Mouse (Mus musculus): Measurements from ENCODE around the gene Lcn2.

The Lcn2 gene

DNA sequence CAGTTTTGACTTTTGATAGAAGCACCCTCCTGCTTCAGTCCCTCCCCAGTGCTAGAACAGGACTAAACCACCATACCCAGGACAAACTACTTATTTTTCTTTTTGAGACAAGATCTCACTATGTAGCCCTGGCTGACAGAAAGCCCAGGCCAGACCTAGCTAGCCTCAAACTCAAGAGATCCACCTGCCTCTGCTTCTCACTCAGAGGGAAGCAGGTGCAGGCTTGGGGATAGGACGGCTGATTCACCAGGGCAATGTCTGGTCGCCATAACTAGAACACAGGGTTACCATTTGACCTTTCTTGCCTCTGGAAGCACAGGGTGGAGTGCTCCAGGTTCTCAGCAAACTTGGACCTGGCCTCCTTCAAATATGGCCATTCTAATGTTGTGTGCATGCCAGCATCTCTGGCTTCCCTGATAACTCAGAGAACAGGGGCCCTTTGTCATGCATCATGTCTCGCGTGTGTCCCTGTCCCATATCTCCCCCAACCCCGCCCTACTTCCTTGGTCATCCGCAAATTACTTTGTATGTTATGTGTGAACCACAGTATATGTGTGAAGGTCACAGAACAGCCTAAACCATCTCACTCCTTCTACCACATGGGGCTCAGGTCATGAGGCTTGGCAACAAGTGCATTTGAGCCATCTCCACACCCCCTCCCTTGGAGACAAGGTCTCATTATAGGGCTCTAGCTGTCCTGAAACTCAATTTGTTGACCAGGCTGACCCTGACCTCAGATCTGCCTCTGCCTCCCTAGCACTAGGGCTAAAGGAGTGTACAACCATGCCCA, 24.9 kb upstream of the Lcn2 start:
- DNase-seq, result no peak

DNA sequence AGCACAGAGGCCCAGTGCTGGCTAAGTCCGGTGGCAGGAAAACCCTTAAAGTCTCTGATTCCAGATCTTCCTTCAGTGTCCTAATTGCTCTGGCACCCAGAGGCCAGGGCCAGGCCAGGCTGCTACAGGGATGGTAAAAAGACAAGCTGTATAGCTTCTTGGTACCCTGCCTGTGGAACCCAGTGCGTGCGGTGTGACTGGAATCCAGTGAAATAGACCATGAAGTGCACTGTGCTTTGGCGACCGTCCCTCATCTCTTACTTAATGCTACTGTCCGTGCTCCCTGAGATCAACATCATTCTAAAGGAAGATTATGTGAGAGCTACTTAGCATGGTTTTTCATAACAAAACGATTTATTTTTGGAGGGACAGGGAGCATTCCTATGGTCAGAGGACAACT, 23.4 kb upstream of the Lcn2 start:
- no peak for DNase-seq

GRCm38 (mm10) chr2:32408429-32409424, 20.7 kb upstream of the Lcn2 start:
- no peak for DNase-seq

DNA sequence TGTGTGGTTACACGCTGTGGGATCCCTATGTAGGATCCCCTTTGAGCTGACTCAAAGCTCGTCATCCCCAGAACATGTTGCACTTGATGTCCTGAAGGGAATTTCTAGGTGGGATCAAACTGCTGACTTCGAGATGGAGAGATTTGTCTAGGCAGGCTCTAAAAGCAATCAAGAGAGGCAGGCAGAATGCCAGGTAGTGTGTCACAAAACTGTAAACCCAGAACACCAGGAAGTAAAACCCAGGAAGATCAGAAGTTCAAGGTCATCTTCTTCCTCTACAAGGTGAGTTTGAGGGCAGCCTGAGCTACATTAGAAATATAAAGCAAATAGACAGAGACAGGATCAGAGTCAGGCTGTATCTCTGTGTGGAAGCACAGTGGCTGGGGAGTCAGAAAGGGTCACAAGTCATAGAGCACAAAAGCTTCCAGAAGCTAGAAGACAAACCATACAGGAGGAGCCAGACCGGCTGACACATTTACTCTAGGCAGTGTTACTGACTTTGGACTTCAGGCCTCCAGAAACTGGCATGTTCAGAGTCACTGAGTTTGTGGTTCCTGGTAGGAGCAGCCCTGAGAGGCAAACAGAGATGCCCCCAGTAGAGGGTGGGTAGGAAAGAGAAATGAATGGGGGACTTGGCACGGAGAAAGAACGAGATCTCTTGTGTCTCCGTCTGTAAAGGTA, 19.2 kb upstream of the Lcn2 start:
- DNase-seq, result no peak

DNA sequence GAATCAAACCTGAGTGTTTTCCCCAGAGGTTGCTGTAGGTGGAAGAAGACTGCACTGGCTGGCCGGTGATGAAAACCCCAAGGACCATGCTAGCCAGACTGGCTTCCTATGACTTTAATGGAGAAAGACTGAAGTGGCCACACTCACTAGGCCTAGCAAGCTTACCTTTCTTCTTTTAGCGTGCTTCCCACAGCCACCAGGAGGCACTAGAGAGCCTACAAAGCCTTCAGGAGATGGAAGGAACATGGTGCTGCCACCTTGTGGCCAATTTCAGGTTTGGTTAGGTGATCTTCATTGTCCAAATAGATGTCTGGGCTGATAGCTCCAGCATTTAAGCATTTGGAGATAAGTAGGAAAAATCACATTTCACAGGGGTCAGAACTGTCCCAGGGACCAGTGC, 16.6 kb upstream of the Lcn2 start:
- DNase-seq, result peak; percentile 99

- no peak for DNase-seq
Observed at GRCm38 (mm10) chr2:32396695-32397094, 8.6 kb upstream of the Lcn2 start.

GRCm38 (mm10) chr2:32395946-32396621, 8.0 kb upstream of the Lcn2 start:
- DNase-seq, result peak; percentile 83

- DNase-seq, result peak; percentile 76
Observed at GRCm38 (mm10) chr2:32395484-32395945, 7.5 kb upstream of the Lcn2 start, which contains the start of gene Ptges2. Ptges2 (plus strand) TSS chr2:32395896.

GRCm38 (mm10) chr2:32394973-32395372, 6.9 kb upstream of the Lcn2 start:
- DNase-seq, result peak; percentile 53

GRCm38 (mm10) chr2:32392063-32392462, 4.0 kb upstream of the Lcn2 start:
- no peak for DNase-seq

DNA sequence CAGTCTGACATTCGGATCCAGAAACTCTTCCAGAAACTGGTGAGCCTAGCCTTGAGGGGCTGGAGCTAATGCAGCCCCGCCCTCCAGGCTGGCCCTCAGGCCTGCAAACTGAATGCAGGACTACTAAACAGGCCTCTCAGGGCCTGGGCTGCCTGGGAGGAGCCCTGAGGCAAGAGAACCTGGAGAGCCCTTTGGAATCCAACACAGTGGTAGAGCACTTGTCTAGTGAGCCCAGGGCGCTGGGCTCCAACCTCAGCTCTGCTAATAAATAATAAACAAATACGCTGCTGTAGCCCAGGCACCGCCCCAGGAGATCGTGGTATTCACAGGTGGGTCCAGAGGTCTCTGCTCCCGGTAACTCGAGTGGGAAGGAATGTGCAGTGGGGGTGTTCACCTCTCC, 2.8 kb upstream of the Lcn2 start:
- DNase-seq, result no peak

DNA sequence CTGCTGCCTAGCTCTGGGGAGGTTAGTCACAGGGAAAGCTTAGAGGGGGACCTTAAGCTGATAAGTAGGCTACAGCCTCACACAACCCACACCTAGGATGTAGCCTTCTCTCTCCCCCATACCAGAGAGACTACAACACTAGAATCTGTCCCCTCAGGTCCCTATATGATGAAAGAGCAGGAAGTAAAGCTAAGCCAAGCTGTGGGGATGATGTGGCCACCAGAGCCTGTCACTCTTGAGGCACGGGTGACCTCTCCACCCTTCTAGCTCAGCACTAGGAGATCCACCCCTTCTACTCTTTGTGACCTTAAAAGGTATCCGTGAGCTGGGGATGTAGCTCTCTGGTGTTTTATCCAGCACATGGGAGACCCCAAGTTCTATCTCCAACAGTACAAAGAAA, 1.1 kb upstream of the Lcn2 start:
- no peak for DNase-seq

DNA sequence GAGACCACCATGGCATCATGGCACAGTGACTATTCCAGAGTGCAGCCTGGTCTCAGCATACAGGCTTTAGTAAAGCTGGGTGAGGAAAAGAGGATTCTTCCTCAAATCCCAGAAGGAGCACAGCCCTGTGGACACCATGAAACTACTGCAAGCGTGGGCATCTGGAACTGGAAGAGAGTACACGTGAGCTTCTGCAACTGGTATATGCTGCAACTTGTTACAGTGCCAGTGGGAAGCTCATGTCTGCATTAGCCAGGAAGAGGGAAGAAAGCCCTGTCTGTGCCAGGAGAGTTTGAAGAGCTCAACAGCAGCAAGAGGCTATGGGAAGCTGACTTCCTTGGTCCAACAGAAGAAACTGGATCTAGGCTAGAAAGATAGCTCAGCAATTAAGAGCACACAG, 5.4 kb downstream of the Lcn2 start:
- DNase-seq, result no peak

DNA sequence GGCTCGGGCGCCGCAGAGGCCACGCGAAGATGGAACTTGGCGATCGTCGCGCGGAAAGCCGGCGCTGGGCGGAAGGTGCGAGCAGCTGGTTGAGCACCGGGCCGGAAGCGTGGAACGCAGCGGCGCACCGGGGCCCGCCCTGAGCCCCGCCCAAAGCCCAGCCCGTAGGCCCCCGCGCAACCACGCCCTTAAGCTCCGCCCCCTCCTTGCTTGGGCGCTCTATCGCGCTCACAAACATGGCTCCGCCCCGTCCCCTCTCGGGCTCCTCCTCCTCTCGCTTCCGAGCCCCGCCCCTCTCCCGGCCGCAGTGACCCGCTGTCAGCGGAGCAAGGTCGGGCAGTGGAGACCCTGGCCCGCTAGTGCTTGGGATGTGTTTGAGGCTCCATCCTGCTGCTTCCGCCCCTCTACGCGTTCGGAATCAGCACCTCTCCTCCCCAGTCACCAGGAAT, 6.3 kb downstream of the Lcn2 start, which contains the start of gene 1110008P14Rik:
TSS of gene 1110008P14Rik (minus strand) at position 164 of the 449 bp plus-strand sequence.
- peak; percentile 85 for DNase-seq

DNA sequence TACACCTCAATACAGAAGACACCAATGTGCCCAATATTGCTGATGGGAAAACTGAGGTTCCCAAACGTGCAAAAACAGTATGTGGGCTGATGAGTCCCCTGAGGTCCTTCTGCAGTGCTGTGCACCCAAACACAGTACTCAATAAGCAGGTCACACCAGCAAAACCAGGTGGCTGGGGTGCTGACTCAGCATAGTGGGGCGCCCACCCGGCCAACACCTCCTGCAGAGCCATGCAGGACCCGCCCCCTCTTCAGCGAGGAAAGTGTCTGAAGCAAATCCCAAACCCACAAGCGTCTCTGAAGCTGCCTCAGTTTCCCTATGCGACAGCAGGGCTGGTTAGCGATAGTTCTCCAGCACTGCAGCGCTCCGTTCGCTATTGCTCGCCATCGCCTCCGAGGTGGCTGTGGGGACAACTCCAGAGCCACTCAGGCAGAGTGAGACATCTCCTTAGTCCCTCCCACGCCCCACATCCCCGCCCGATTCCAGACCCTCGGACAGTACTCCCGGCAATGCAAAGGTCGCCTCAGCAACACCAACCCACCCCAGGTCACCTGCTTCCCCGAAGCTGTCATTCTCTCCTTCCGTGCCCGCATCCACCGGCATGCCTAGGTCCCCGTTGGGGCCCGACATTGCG, 6.8 kb downstream of the Lcn2 start:
- DNase-seq, result peak; percentile 54

GRCm38 (mm10) chr2:32380001-32380500, 8.0 kb downstream of the Lcn2 start:
- no peak for DNase-seq

- DNase-seq, result no peak
Observed at GRCm38 (mm10) chr2:32376963-32377362, 11.1 kb downstream of the Lcn2 start.

DNA sequence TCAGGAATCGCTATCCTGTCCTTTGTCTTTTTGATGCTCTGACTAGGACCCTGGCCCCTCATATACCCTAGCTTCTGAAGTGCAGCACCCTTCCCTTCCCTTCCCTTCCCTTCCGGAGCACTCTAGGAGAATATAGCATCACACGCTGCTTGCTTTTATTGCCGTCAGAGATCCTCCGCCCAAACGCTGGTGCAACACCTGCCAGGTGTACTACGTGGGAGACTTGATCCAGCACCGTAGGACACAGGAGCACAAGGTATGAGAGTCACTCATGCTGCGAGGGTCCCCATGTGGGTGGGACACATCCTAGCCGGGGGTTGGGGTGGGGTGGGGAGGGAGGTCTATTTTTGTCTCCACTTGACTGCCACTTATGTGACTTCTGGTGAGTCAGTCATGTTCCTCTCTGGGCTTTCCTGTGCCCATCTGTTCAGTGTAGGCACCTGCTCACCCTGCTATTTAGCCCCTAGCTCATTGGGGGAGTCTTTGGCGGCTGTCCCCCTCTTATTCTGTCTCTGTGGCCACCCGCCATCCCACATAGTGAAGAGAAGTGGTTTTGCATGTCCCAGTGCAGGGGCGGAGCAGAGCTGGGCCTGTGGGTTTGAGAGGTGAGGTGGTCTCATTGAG, 12.6 kb downstream of the Lcn2 start:
- DNase-seq, result no peak

GRCm38 (mm10) chr2:32374191-32374590, 13.9 kb downstream of the Lcn2 start:
- no peak for DNase-seq

- DNase-seq, result no peak
Observed at GRCm38 (mm10) chr2:32367315-32367714, 20.7 kb downstream of the Lcn2 start.

DNA sequence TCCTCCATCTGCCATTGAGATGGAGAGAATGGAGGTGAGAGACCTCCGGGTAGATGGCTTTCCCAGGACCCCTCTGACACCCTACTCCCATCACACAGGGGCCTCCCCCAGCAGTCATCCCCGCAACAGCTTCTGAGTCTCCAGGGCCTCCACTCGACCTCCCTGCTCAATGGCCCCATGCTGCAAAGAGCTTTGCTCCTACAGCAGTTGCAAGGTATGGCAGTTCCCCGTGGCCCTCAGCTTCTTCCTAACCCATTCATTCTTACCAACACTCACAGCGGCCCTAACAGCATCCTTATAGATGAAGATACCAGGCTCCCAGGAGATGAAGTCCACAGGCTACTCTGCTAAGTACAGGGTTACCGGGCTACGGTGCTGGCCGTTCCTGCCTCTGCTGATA, 23.9 kb downstream of the Lcn2 start:
- no peak for DNase-seq
